Comparison of ENCODE assay signal across 9 mouse cellular contexts in the genomic region with DNA sequence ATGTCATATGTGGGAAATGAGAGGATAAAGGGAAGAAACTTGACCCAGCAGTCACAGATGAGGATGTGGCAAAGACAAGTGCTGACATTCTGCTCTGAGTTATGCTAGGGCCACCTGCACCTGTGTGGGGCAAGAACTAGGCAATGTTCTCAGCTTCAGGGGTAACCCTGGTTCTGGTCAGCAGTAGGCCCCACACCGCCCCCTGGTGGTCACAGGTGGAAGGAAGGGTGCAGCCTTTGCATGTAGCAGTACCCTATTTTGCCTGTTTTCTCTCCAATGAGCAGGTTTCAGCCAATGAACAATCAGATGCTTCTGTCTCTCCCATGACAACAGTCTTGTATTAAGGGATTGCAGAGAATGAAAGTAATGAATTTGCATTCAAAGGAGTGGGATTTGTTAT. TPM values are rescaled to one million over a fixed set of nuclear protein-coding genes. Genes with fewer than 3 reads are reported as not detected.
DNase-seq lines count a peak whose midpoint lies in the region; ATAC-seq and TF ChIP-seq lines count a peak whose summit lies in the region.
"Had no signal": no experiment of that assay in that cellular context is flagged by ENCODE, and none has a peak within 500 bp of the region (broad histone marks: within the 10 kb centered on the region; RNA-seq: fewer than 3 reads in every experiment).

No protein-coding gene starts in this region.

- no peaks in the 10 kb centered on the region for H3K9me3 ChIP-seq in kidney, embryonic 14.5 days (ENCODE audit: control insufficient read depth, low read length)
- no peaks in the 10 kb centered on the region for H3K9me3 ChIP-seq in liver, embryonic 14.5 days (ENCODE audit: control insufficient read depth, low read length)
- H3K9me3 ChIP-seq: neural tube, embryonic 13.5 days had no signal

- no peaks in the 10 kb centered on the region for H3K4me1 ChIP-seq in kidney, embryonic 14.5 days (ENCODE audit: control insufficient read depth, insufficient read depth, low read length)
- no peaks in the 10 kb centered on the region for H3K4me1 ChIP-seq in liver, embryonic 14.5 days (replicated peaks; ENCODE audit: control insufficient read depth in 2 of 2, insufficient read depth in 2 of 2, low read length in 1 of 2)
- H3K4me1 ChIP-seq: neural tube, embryonic 13.5 days had no signal

- no peaks in the 10 kb centered on the region for H3K27me3 ChIP-seq in kidney, embryonic 14.5 days (ENCODE audit: control insufficient read depth, insufficient read depth, low read length)
- H3K27me3 ChIP-seq in liver, embryonic 14.5 days (ENCODE audit: control insufficient read depth, insufficient read depth, low read length) = no peaks in the 10 kb centered on the region
- H3K27me3 ChIP-seq: neural tube, embryonic 13.5 days had no signal

- TF ChIP-seq CTCF in liver, embryonic 14.5 days (IDR thresholded peaks at IDR 0.05; ENCODE audit: low read depth) = peak; percentile 98

- no peak overlapping the region for H3K4me2 ChIP-seq in kidney, embryonic 14.5 days (replicated peaks; ENCODE audit: low read depth, low read length)
- no peak overlapping the region for H3K4me2 ChIP-seq in liver, embryonic 14.5 days (ENCODE audit: low read depth)
- H3K4me2 ChIP-seq: neural tube, embryonic 13.5 days had no signal

- no peak for TF ChIP-seq EP300 in liver, embryonic 14.5 days (IDR thresholded peaks at IDR 0.05; ENCODE audit: low read depth)

- intact Hi-C loops in gastrocnemius, postnatal 14 days (cut with DNase I; ENCODE audit: low total_unique reads) = loop anchor here (2.0 kb wide), 1 partner anchor 39 kb away; a partner anchor contains a TSS

- no peak overlapping the region for H3K27ac ChIP-seq in kidney, embryonic 14.5 days (ENCODE audit: low read depth, low read length)
- H3K27ac ChIP-seq in liver, embryonic 14.5 days = no peak overlapping the region
- H3K27ac ChIP-seq: neural tube, embryonic 13.5 days had no signal

- peaks cover 88% of the 10 kb centered on the region for H3K36me3 ChIP-seq in kidney, embryonic 14.5 days (ENCODE audit: control insufficient read depth, insufficient read depth, low read length)
- peaks cover 15% of the 10 kb centered on the region for H3K36me3 ChIP-seq in liver, embryonic 14.5 days (replicated peaks; ENCODE audit: control insufficient read depth, insufficient read depth, low read depth)

- peak; percentile 46; the same call in 1 of the 2 replicates for ATAC-seq in kidney, embryonic 14.5 days (ENCODE audit: low FRiP score, low TSS enrichment)
- ATAC-seq in liver, embryonic 14.5 days (ENCODE audit: insufficient read depth) = no peak

- peak; percentile 88 to 89 for DNase-seq in B cell, adult 2 months
- DNase-seq in R1 (ENCODE audit: low read depth, low spot score) = peak; percentile 78
- peak; percentile 87 to 93 for DNase-seq in cerebellum, postnatal 14 days
- DNase-seq in gastrocnemius, postnatal 14 days = peak; percentile 82
- DNase-seq in liver, embryonic 14.5 days (ENCODE audit: low read depth in 3 of 3, low spot score in 3 of 3) = peak; percentile 17 to 26 (median 22)
- DNase-seq in right cerebral cortex, adult 18-20 months = peak; percentile 60
- peak; percentile 48 to 61 for DNase-seq in urinary bladder, adult 18-20 months (ENCODE audit: low spot score in 2 of 2)

- H3K4me3 ChIP-seq in kidney, embryonic 14.5 days (ENCODE audit: low read length) = no peak overlapping the region
- no peak overlapping the region for H3K4me3 ChIP-seq in liver, embryonic 14.5 days (ENCODE audit: insufficient read depth in 1 of 2, low read depth in 2 of 2, low read length in 2 of 2)
- H3K4me3 ChIP-seq: neural tube, embryonic 13.5 days had no signal

- 0% methylated on average over 1 of the region's 1 CpGs for WGBS in kidney, embryonic 14.5 days
- WGBS in liver, embryonic 14.5 days (ENCODE audit: insufficient replicate concordance) = 0% methylated on average over 1 of the region's 1 CpGs

- H3K9ac ChIP-seq in kidney, embryonic 14.5 days (ENCODE audit: low read depth, low read length) = no peak overlapping the region
- no peak overlapping the region for H3K9ac ChIP-seq in liver, embryonic 14.5 days (replicated peaks)
- H3K9ac ChIP-seq: neural tube, embryonic 13.5 days had no signal

RNA-seq across cellular contexts. Expression of a gene that starts 11.4 kb away (rescaled TPM):
- 1 to 10 TPM; 1.5 to 1.8 TPM for total RNA-seq in gastrocnemius, postnatal 14 days (2021)
- polyA plus RNA-seq in kidney, embryonic 14.5 days (2014; fragmentation: Nextera tagmentation; extraction: Ambion mirVana) = 7.9 and 10.2 TPM in 2 replicates
- polyA plus RNA-seq in liver, embryonic 14.5 days (2012; rRNA removed) = 1.5 and 2.0 TPM in 2 replicates
- polyA plus RNA-seq in liver, embryonic 14.5 days (2014; fragmentation: Nextera tagmentation; extraction: Ambion mirVana) = 1.8 and 2.3 TPM in 2 replicates

RNA-seq across cellular contexts. Expression of a gene that starts 19.4 kb away (rescaled TPM):
- total RNA-seq in gastrocnemius, postnatal 14 days (2021) = 10 to 100 TPM; 12.0 to 12.9 TPM
- 8.3 and 13.1 TPM in 2 replicates for polyA plus RNA-seq in kidney, embryonic 14.5 days (2014; fragmentation: Nextera tagmentation; extraction: Ambion mirVana)
- polyA plus RNA-seq in liver, embryonic 14.5 days (2012; rRNA removed) = 3.4 and 3.6 TPM in 2 replicates
- 2.5 and 3.2 TPM in 2 replicates for polyA plus RNA-seq in liver, embryonic 14.5 days (2014; fragmentation: Nextera tagmentation; extraction: Ambion mirVana)

RNA-seq across cellular contexts. Expression of a gene that starts 38.0 kb away (rescaled TPM):
- total RNA-seq in gastrocnemius, postnatal 14 days (2021) = 10 to 100 TPM; 12.5 to 14.5 TPM
- polyA plus RNA-seq in kidney, embryonic 14.5 days (2014; fragmentation: Nextera tagmentation; extraction: Ambion mirVana) = 1.5 and 2.1 TPM in 2 replicates
- 0.58 and 0.89 TPM in 2 replicates for polyA plus RNA-seq in liver, embryonic 14.5 days (2012; rRNA removed)
- polyA plus RNA-seq in liver, embryonic 14.5 days (2014; fragmentation: Nextera tagmentation; extraction: Ambion mirVana) = 0.59 and 1.0 TPM in 2 replicates

Comparison
In these comparisons a context has a peak if more than half of its experiments do, and no peak if none do; other contexts are left out.
1. DNase-seq: peak in every context shown above with its lines; median percentile 90 in cerebellum, postnatal 14 days; 88 in B cell, adult 2 months; 82 in gastrocnemius, postnatal 14 days; 78 in R1; 60 in right cerebral cortex, adult 18-20 months; 54 in urinary bladder, adult 18-20 months; 22 in liver, embryonic 14.5 days.